Mouse (Mus musculus) intestine, embryonic 14.5 days (tissue): ENCODE measurements around the gene Ptprg. TPM values are rescaled to one million over a fixed set of nuclear protein-coding genes. Genes with fewer than 3 reads are reported as not detected.

Experiments
- ATAC-seq: fragments of 200-750 bp; cut with Nextera tagmentation; replicated peaks from 2 replicates; pipeline ENCODE4 v1.8.0; 2017; ENCODE audit warnings: low read depth, moderate number of reproducible peaks, moderate TSS enrichment, moderate library complexity; ENCODE audit not compliant: low FRiP score, low TSS enrichment
- DNase-seq: peaks from one replicate; pipeline ENCODE4 v3.0.0-alpha.2; 2018; ENCODE audit warnings: low spot score
- H3K27ac ChIP-seq: fragments of 300-500 bp; sonication (generic); 2 replicates; pipeline ENCODE4 v1.5.1; 2014; ENCODE audit warnings: low read depth, mild to moderate bottlenecking, control low read depth
- H3K27me3 ChIP-seq: fragments of 300-500 bp; sonication (generic); replicated peaks from 2 replicates; pipeline ENCODE4 v1.6.1; 2014; ENCODE audit warnings: low read length, control low read depth; ENCODE audit not compliant: control insufficient read depth, insufficient read depth
- H3K36me3 ChIP-seq: fragments of 300-500 bp; sonication (generic); 2 replicates; pipeline ENCODE4 v1.6.1; 2014; ENCODE audit warnings: low read length, control low read depth; ENCODE audit not compliant: control insufficient read depth, insufficient read depth
- H3K4me1 ChIP-seq: fragments of 300-500 bp; sonication (generic); replicated peaks from 2 replicates; pipeline ENCODE4 v1.6.1; 2014; ENCODE audit warnings: low read length, control low read depth, mixed read lengths; ENCODE audit not compliant: control insufficient read depth, insufficient read depth
- H3K4me2 ChIP-seq: fragments of 300-500 bp; sonication (generic); 2 replicates; pipeline ENCODE4 v1.6.1; 2014; ENCODE audit warnings: low read length
- H3K4me3 ChIP-seq: fragments of 300-500 bp; sonication (generic); 2 replicates; pipeline ENCODE4 v1.5.1; 2014; ENCODE audit warnings: low read depth, low read length, control low read depth, mixed read lengths
- H3K9ac ChIP-seq: fragments of 300-500 bp; sonication (generic); 2 replicates; pipeline ENCODE4 v1.6.1; 2014; ENCODE audit warnings: mild to moderate bottlenecking, low read length
- H3K9me3 ChIP-seq: fragments of 300-500 bp; sonication (generic); 2 replicates; pipeline ENCODE4 v1.6.1; 2016; ENCODE audit warnings: low read length, control low read depth; ENCODE audit not compliant: control insufficient read depth
- WGBS: fragments of 180-500 bp; shearing (Covaris S2); extraction: QIAGEN DNeasy Blood & Tissue Kit; methylation state at CpG from one replicate; pipeline ENCODE4 v1.1.7; 2014; 5-methylcytosine and 5-hydroxymethylcytosine counted together
- polyA plus RNA-seq: library from polyadenylated mRNA; unstranded; fragments of >200 nt; fragmentation: Nextera tagmentation; extraction: Ambion mirVana; gene quantifications from 2 replicates; pipeline ENCODE4 v1.2.1, GENCODE M21; 2014

Ptprg gene
- polyA plus RNA-seq, 1 experiment from 2014 or later, result 25.1 TPM

DNA sequence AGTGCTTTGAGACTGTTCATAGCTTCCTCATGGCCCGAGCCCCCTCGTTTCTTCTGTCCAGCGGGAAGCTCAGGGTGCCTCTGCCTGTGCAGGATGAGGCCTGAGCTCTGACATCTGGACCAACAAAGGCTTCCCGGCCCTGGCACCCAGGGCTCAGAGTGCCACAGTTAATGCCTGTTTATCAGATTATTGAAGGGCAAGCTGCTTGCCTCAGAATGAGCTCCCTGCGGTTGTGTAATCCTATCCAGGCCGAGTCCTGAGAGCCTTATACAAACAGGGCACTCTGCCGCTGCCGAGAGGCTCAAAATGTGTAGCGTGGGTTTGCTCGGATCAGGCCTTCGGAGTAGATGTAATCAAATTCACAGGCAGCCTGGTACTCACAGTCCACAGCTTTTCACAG, 221.9 kb downstream of the Ptprg start:
- ATAC-seq, result no peak
- H3K4me2 ChIP-seq, result no peak overlapping the region
- no peak overlapping the region for H3K27ac ChIP-seq
- H3K4me1 ChIP-seq, result peaks cover 4% of the 10 kb centered on the region; the same call in 1 of the 2 replicates
- H3K27me3 ChIP-seq, result no peaks in the 10 kb centered on the region
- no peak overlapping the region for H3K4me3 ChIP-seq
- 18% methylated on average over 11 of the region's 11 CpGs for WGBS
- DNase-seq, result peak; percentile 60
- no peaks in the 10 kb centered on the region for H3K36me3 ChIP-seq
- no peak overlapping the region for H3K9ac ChIP-seq
- no peaks in the 10 kb centered on the region for H3K9me3 ChIP-seq

- H3K4me3 ChIP-seq, result no peak overlapping the region
- H3K9me3 ChIP-seq, result no peaks in the 10 kb centered on the region
- no peak overlapping the region for H3K9ac ChIP-seq
- WGBS, result 83% methylated on average over 6 of the region's 6 CpGs
- ATAC-seq (no peak), DNase-seq (no peak)
- H3K27me3 ChIP-seq, result no peaks in the 10 kb centered on the region
- H3K36me3 ChIP-seq, result no peaks in the 10 kb centered on the region
- H3K4me2 ChIP-seq, result no peak overlapping the region
- H3K27ac ChIP-seq, result no peak overlapping the region
- peaks cover 4% of the 10 kb centered on the region; the same call in 1 of the 2 replicates for H3K4me1 ChIP-seq
Measured at GRCm38 (mm10) chr14:11775951-11776495, 222.7 kb downstream of the Ptprg start.

GRCm38 (mm10) chr14:11776566-11776965, 223.2 kb downstream of the Ptprg start:
- DNase-seq (no peak), ATAC-seq (no peak)
- H3K27me3 ChIP-seq, result no peaks in the 10 kb centered on the region
- 88% methylated on average over 6 of the region's 6 CpGs for WGBS
- H3K4me3 ChIP-seq, result no peak overlapping the region
- no peak overlapping the region for H3K27ac ChIP-seq
- H3K4me1 ChIP-seq, result peaks cover 4% of the 10 kb centered on the region; the same call in 1 of the 2 replicates
- no peaks in the 10 kb centered on the region for H3K9me3 ChIP-seq
- H3K9ac ChIP-seq, result no peak overlapping the region
- H3K4me2 ChIP-seq, result no peak overlapping the region
- H3K36me3 ChIP-seq, result no peaks in the 10 kb centered on the region

DNA sequence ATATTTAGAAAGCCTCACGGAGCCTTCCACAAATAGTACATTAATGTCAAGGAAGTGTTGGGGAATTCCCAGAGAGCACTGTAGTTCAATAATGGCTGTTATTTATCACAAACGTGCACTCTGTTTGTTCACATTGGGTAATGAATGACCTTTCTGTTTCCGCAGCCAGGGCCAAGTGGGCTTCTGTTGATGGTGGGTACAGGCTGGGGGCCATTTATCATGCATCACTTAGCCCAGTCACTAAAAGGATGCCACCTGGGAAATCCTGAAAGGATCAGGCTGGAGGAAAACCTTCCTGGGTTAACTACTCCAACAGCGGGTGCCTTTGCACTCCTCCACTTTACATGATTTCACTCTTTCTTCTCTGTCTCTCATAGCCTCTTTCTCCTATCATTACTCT, 237.9 kb downstream of the Ptprg start:
- ATAC-seq (no peak), DNase-seq (no peak)
- WGBS, result 51% methylated on average over 4 of the region's 4 CpGs
- H3K27me3 ChIP-seq, result no peaks in the 10 kb centered on the region
- H3K4me2 ChIP-seq, result no peak overlapping the region
- no peaks in the 10 kb centered on the region for H3K36me3 ChIP-seq
- H3K9me3 ChIP-seq, result no peaks in the 10 kb centered on the region
- no peak overlapping the region for H3K4me3 ChIP-seq
- H3K27ac ChIP-seq, result no peak overlapping the region
- no peaks in the 10 kb centered on the region for H3K4me1 ChIP-seq
- no peak overlapping the region for H3K9ac ChIP-seq

DNA sequence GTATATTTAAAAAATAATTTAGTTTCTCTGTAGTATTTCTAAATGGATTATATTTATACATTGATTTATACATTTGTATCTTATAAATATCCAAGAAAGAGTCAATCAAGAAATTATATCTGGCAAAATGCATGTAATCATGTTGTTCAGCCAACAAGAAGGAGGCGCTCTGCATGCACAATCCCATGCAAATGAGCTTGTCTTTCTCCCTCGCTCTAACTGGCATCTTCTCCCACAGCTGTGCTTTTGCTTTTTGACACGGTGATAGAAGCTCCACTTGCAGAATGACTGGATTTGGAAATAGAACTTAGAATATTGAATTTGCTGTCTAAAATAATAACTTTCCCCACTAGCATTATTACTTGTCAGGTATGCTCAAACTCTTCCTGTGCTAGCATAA, 240.5 kb downstream of the Ptprg start:
- no peak for ATAC-seq
- Histone ChIP-seq H3K9me3 (no peaks in the 10 kb centered on the region), H3K27ac (no peak overlapping the region), H3K4me2 (no peak overlapping the region), H3K27me3 (no peaks in the 10 kb centered on the region), H3K4me1 (no peaks in the 10 kb centered on the region), H3K9ac (no peak overlapping the region), H3K36me3 (no peaks in the 10 kb centered on the region), H3K4me3 (no peak overlapping the region)
- DNase-seq, result no peak
- WGBS, result 93% methylated on average over 3 of the region's 3 CpGs

DNA sequence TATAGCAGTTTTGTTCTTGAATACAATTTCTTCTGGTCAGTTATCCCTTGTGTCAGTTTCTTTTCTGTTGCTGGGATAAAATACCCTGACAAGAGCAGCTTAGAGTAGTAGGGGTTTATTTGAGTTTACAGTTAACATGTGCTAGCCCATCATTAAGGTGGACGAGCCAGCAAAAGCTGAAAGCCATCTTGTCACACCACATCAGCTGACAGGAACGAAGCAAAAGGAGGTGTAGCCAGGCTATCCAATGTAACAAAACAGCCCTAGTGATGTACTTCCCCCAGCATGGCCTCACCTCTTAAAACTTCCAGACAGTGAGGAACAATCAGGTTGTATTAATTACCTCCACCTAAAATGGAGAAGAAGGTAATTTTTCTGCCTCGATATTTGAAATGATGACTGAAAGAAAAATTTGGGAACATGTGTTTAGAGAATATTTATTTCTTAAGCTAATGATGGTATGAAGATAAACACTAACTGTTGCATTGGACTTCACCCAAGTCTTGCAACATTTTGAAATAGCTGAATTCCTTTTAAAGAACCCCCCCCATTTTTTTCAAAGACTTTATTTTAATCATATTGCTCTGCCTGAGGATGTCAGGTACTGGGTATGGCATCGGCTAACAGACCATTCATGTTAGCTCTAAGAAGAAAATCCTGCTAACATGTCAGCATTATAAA, 249.2 kb downstream of the Ptprg start:
- 59% methylated on average over 4 of the region's 4 CpGs for WGBS
- H3K4me1 ChIP-seq, result 0 out of 2 replicates have a peak, but pooled peaks cover 2% of the 10 kb centered on the region
- H3K27me3 ChIP-seq, result no peaks in the 10 kb centered on the region
- H3K9me3 ChIP-seq, result no peaks in the 10 kb centered on the region
- no peak overlapping the region for H3K4me3 ChIP-seq
- DNase-seq (no peak), ATAC-seq (no peak)
- no peak overlapping the region for H3K4me2 ChIP-seq
- no peak overlapping the region for H3K27ac ChIP-seq
- H3K36me3 ChIP-seq, result no peaks in the 10 kb centered on the region
- H3K9ac ChIP-seq, result no peak overlapping the region

GRCm38 (mm10) chr14:11806674-11807073, 253.3 kb downstream of the Ptprg start:
- WGBS, result 40% methylated on average over 5 of the region's 5 CpGs
- DNase-seq, result peak; percentile 32

DNA sequence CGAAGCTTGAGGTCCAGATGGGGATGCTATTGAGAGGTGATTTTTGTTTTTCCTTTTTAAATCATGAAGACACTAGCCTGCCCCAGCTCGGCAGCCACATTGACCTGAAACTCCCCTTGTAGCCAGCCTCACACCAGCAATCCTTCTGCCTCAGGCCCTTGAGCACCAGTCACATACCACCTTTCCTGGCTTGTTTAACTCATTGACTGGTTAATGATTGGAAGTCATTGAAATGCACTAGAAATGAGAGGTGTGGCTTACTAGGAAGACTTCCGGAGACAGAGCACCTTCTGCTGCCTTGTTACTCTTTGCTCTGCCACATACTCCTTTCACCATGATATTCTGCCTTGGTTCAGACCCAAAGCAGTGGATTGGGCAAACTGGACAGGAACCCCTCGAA, 254.1 kb downstream of the Ptprg start:
- no peak for ATAC-seq
- Histone ChIP-seq H3K27ac (no peak overlapping the region), H3K9me3 (no peaks in the 10 kb centered on the region), H3K9ac (no peak overlapping the region), H3K36me3 (no peaks in the 10 kb centered on the region), H3K27me3 (no peaks in the 10 kb centered on the region), H3K4me2 (no peak overlapping the region), H3K4me1 (0 out of 2 replicates have a peak, but pooled peaks cover 2% of the 10 kb centered on the region), H3K4me3 (no peak overlapping the region)
- 57% methylated on average over 4 of the region's 4 CpGs for WGBS
- DNase-seq, result peak; percentile 3

More at GRCm38 (mm10) chr14:11806674-11807073, 253.3 kb downstream of the Ptprg start:
- H3K36me3 ChIP-seq, result no peaks in the 10 kb centered on the region
- H3K4me2 ChIP-seq, result no peak overlapping the region
- H3K27me3 ChIP-seq, result no peaks in the 10 kb centered on the region
- no peak overlapping the region for H3K27ac ChIP-seq
- H3K9ac ChIP-seq, result no peak overlapping the region
- 0 out of 2 replicates have a peak, but pooled peaks cover 2% of the 10 kb centered on the region for H3K4me1 ChIP-seq
- no peak overlapping the region for H3K4me3 ChIP-seq
- no peaks in the 10 kb centered on the region for H3K9me3 ChIP-seq
- ATAC-seq, result no peak
